Mouse (Mus musculus): ENCODE measurements around the gene Cdhr1. TPM values are rescaled to one million over a fixed set of nuclear protein-coding genes. Genes with fewer than 3 reads are reported as not detected.
A peak's percentile ranks its signal among the peaks of the same experiment; 100 is the strongest.

Gene Cdhr1
- polyA plus RNA-seq, 1 experiment from 2014 or later = 0.11 TPM

- no peak overlapping the region for H3K27ac ChIP-seq
- H3K36me3 ChIP-seq = no peaks in the 10 kb centered on the region
- H3K4me3 ChIP-seq (replicated peaks) = no peak overlapping the region
- H3K27me3 ChIP-seq = no peaks in the 10 kb centered on the region
- no peak for ATAC-seq (ENCODE audit: insufficient number of reproducible peaks, insufficient read depth, low FRiP score, low TSS enrichment, low read depth)
- H3K4me1 ChIP-seq (replicated peaks) = peaks cover 14% of the 10 kb centered on the region
- no peaks in the 10 kb centered on the region for H3K9me3 ChIP-seq
- no peak overlapping the region for H3K4me2 ChIP-seq
- H3K9ac ChIP-seq (replicated peaks) = no peak overlapping the region
Measured at GRCm38 (mm10) chr14:37111371-37111770, 13.2 kb upstream of the Cdhr1 start.

DNA sequence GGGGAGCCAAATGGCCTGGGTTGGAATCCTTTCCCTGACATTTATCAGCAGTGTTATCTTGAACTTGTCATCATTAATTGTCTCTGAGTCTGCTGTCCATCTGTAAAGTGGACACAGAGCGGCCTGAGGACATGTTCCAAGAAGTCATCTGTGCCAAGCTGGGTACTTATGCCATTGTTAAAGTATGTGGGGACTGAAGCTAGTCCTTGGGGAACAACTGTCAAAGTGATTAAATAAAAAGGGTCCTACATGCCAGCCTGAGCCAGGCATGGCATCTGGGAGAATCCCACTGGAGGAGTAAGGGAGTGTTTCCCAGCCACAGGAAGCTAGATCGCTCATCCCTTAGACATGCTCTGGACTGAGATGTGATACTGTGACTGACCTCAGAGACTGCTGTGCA lies 12.3 kb upstream of the Cdhr1 start:
- H3K9ac ChIP-seq (replicated peaks) = no peak overlapping the region
- H3K4me2 ChIP-seq = 0 out of 2 replicates have a peak overlapping the region, but pooled peaks have one; percentile 1
- no peaks in the 10 kb centered on the region for H3K27me3 ChIP-seq
- no peak for ATAC-seq (ENCODE audit: insufficient number of reproducible peaks, insufficient read depth, low FRiP score, low TSS enrichment, low read depth)
- H3K9me3 ChIP-seq = no peaks in the 10 kb centered on the region
- peaks cover 14% of the 10 kb centered on the region for H3K4me1 ChIP-seq (replicated peaks)
- H3K36me3 ChIP-seq = no peaks in the 10 kb centered on the region
- WGBS = 51% methylated on average over 2 of the region's 2 CpGs
- H3K4me3 ChIP-seq (replicated peaks) = no peak overlapping the region
- H3K27ac ChIP-seq = no peak overlapping the region

GRCm38 (mm10) chr14:37109975-37110374 lies 11.8 kb upstream of the Cdhr1 start:
- H3K4me3 ChIP-seq (replicated peaks) = no peak overlapping the region

GRCm38 (mm10) chr14:37109460-37109859 lies 11.3 kb upstream of the Cdhr1 start:
- no peak overlapping the region for H3K27ac ChIP-seq
- H3K4me1 ChIP-seq (replicated peaks) = peaks cover 14% of the 10 kb centered on the region
- no peaks in the 10 kb centered on the region for H3K9me3 ChIP-seq
- H3K27me3 ChIP-seq = no peaks in the 10 kb centered on the region
- H3K4me2 ChIP-seq = 0 out of 2 replicates have a peak overlapping the region, but pooled peaks have one; percentile 1
- H3K36me3 ChIP-seq = no peaks in the 10 kb centered on the region
- no peak overlapping the region for H3K4me3 ChIP-seq (replicated peaks)
- WGBS = 48% methylated on average over 8 of the region's 8 CpGs
- no peak for ATAC-seq (ENCODE audit: insufficient number of reproducible peaks, insufficient read depth, low FRiP score, low TSS enrichment, low read depth)
- no peak overlapping the region for H3K9ac ChIP-seq (replicated peaks)

More at GRCm38 (mm10) chr14:37109975-37110374, 11.8 kb upstream of the Cdhr1 start:
- no peak for ATAC-seq (ENCODE audit: insufficient number of reproducible peaks, insufficient read depth, low FRiP score, low TSS enrichment, low read depth)
- H3K9me3 ChIP-seq = no peaks in the 10 kb centered on the region
- H3K4me1 ChIP-seq (replicated peaks) = peaks cover 14% of the 10 kb centered on the region
- WGBS = 7% methylated on average over 9 of the region's 9 CpGs
- no peaks in the 10 kb centered on the region for H3K36me3 ChIP-seq
- H3K9ac ChIP-seq (replicated peaks) = no peak overlapping the region
- no peak overlapping the region for H3K27ac ChIP-seq
- peak overlapping the region; percentile 1; the same call in 1 of the 2 replicates for H3K4me2 ChIP-seq
- H3K27me3 ChIP-seq = no peaks in the 10 kb centered on the region

DNA sequence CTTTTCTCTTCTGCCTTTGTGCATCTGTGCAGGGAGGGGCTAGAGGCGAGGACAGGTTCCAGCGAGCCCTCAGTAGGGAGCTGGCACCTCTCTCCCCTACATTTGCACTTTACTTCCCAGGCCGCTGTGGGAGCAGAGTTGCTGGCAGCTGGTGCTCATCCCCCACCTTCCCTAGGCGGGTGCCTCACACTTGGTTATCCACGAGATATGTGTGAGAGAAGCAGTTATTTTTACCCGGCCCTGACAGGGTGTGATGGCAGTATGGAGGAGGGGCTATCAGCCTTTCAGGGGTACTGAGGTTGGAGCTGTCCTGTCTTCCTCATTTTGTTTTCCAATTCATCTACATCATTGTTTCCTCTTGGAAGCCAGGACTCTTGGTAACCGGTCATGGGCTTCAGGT lies 7.7 kb upstream of the Cdhr1 start:
- Histone ChIP-seq H3K4me2 (no peak overlapping the region), H3K9me3 (no peaks in the 10 kb centered on the region), H3K27me3 (no peaks in the 10 kb centered on the region), H3K27ac (no peak overlapping the region), H3K4me1 (replicated peaks) (peaks cover 14% of the 10 kb centered on the region), H3K9ac (replicated peaks) (no peak overlapping the region), H3K36me3 (no peaks in the 10 kb centered on the region), H3K4me3 (replicated peaks) (no peak overlapping the region)
- 37% methylated on average over 7 of the region's 7 CpGs for WGBS
- no peak for ATAC-seq (ENCODE audit: insufficient number of reproducible peaks, insufficient read depth, low FRiP score, low TSS enrichment, low read depth)

DNA sequence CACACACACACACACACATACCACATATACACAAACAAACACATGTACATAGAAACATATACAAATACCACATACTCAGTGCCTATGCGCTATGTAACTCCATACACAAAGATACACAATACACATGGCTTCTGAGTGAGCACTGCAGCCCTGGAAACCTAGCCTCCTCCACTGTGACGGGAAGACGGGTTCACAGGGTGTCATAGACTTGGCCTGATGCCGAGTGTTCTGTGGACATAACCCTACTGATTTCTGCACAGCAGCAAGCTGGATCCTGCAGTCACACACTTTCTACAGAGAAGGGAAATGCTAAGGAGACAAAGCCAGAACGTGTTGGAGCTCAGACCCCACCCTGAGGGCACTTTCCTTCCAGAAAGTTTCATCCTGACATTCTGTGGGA lies 6.6 kb upstream of the Cdhr1 start:
- Histone ChIP-seq H3K4me1 (replicated peaks) (peaks cover 5% of the 10 kb centered on the region; the same call in 1 of the 2 replicates), H3K4me2 (no peak overlapping the region), H3K27me3 (no peaks in the 10 kb centered on the region), H3K9ac (replicated peaks) (no peak overlapping the region), H3K9me3 (no peaks in the 10 kb centered on the region), H3K4me3 (replicated peaks) (no peak overlapping the region), H3K27ac (no peak overlapping the region), H3K36me3 (no peaks in the 10 kb centered on the region)
- no peak for ATAC-seq (ENCODE audit: insufficient number of reproducible peaks, insufficient read depth, low FRiP score, low TSS enrichment, low read depth)
- WGBS = 60% methylated on average over 5 of the region's 5 CpGs

- Histone ChIP-seq H3K9me3 (no peaks in the 10 kb centered on the region), H3K36me3 (no peaks in the 10 kb centered on the region), H3K27me3 (peaks cover 21% of the 10 kb centered on the region), H3K4me3 (replicated peaks) (no peak overlapping the region), H3K27ac (no peak overlapping the region), H3K4me1 (replicated peaks) (peaks cover 9% of the 10 kb centered on the region; the same call in 1 of the 2 replicates), H3K9ac (replicated peaks) (no peak overlapping the region), H3K4me2 (no peak overlapping the region)
- ATAC-seq (ENCODE audit: insufficient number of reproducible peaks, insufficient read depth, low FRiP score, low TSS enrichment, low read depth) = no peak
- 75% methylated on average over 3 of the region's 3 CpGs for WGBS
Measured at GRCm38 (mm10) chr14:37102484-37102883, 4.3 kb upstream of the Cdhr1 start.

- H3K9ac ChIP-seq (replicated peaks) = no peak overlapping the region
- H3K9me3 ChIP-seq = no peaks in the 10 kb centered on the region
- ATAC-seq (ENCODE audit: insufficient number of reproducible peaks, insufficient read depth, low FRiP score, low TSS enrichment, low read depth) = no peak
- H3K4me3 ChIP-seq (replicated peaks) = no peak overlapping the region
- peaks cover 30% of the 10 kb centered on the region for H3K27me3 ChIP-seq
- H3K4me1 ChIP-seq (replicated peaks) = peaks cover 9% of the 10 kb centered on the region; the same call in 1 of the 2 replicates
- no peak overlapping the region for H3K27ac ChIP-seq
- H3K36me3 ChIP-seq = no peaks in the 10 kb centered on the region
- H3K4me2 ChIP-seq = no peak overlapping the region
- WGBS = 73% methylated on average over 5 of the region's 5 CpGs
Measured at GRCm38 (mm10) chr14:37101531-37101930, 3.4 kb upstream of the Cdhr1 start.

DNA sequence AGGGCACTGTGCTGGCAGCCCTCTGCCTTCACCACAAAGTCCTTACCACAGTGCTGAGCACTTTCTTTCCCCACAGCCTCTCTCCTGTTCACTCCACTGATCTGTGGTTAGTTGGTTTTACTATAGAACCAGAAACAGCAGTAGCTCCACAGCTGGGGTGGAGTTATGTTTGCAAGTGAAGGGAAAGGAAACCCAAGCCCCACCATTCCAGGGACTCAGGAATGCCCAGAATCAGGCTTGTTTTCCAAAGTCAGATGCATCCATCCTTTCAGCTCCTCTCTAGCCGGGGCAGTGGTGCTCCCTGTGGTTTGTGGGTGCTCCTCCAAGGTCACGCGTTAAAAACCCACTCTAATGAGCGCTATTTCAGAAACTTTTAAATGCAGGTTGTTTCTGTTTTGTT lies 2.6 kb downstream of the Cdhr1 start:
- Histone ChIP-seq H3K9me3 (no peaks in the 10 kb centered on the region), H3K4me1 (replicated peaks) (peaks cover 9% of the 10 kb centered on the region; the same call in 1 of the 2 replicates), H3K4me2 (no peak overlapping the region), H3K9ac (replicated peaks) (no peak overlapping the region), H3K27me3 (peaks cover 36% of the 10 kb centered on the region), H3K27ac (no peak overlapping the region), H3K4me3 (replicated peaks) (no peak overlapping the region), H3K36me3 (no peaks in the 10 kb centered on the region)
- ATAC-seq (ENCODE audit: insufficient number of reproducible peaks, insufficient read depth, low FRiP score, low TSS enrichment, low read depth) = no peak
- 82% methylated on average over 4 of the region's 4 CpGs for WGBS

DNA sequence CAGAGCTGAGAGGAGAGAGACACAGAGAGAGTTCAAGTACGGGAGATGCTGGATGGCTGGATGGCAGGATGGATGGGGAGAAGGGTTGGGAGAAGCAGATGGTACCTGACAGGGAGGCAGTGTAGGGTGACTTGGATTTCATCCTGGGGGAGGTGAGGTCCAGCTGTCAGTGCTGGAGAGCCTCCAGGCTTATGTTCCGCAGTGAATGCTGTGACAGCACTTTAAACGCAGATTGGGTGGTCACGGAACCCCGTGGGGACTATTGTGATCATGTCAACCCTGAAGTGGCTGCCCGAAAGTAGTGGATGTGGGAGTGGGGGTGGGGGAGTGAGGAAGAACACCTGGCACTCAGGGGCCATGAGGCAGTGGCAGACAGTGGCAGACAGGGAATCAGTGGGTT lies 3.7 kb downstream of the Cdhr1 start:
- no peak overlapping the region for H3K27ac ChIP-seq
- no peaks in the 10 kb centered on the region for H3K36me3 ChIP-seq
- H3K4me3 ChIP-seq (replicated peaks) = no peak overlapping the region
- 74% methylated on average over 6 of the region's 6 CpGs for WGBS
- H3K9me3 ChIP-seq = no peaks in the 10 kb centered on the region
- H3K27me3 ChIP-seq = peaks cover 34% of the 10 kb centered on the region
- H3K4me1 ChIP-seq (replicated peaks) = peaks cover 9% of the 10 kb centered on the region; the same call in 1 of the 2 replicates
- ATAC-seq (ENCODE audit: insufficient number of reproducible peaks, insufficient read depth, low FRiP score, low TSS enrichment, low read depth) = no peak
- H3K9ac ChIP-seq (replicated peaks) = no peak overlapping the region
- no peak overlapping the region for H3K4me2 ChIP-seq

DNA sequence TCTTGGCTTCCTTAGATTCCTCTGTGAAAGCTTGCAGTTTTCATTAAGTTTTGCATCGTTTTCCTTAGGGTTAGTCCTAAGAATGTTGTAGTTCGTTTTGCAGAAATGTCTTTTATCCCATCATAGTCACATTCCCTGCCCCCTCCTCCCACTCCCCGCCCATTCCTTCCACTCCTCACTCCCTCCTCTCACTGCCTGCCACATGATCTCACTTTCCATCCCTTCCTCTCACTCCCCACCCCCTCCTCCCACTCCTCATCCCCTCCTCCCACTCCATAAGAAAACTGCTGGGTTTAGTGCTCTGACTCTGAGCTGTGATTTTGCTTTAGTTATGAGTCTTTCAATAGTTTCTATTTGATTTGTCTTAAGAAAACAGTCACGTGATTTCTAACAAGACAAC lies 14.4 kb downstream of the Cdhr1 start:
- H3K36me3 ChIP-seq = no peaks in the 10 kb centered on the region
- no peak overlapping the region for H3K4me3 ChIP-seq (replicated peaks)
- H3K27ac ChIP-seq = no peak overlapping the region
- H3K4me1 ChIP-seq (replicated peaks) = no peaks in the 10 kb centered on the region
- H3K9me3 ChIP-seq = no peaks in the 10 kb centered on the region
- WGBS = 39% methylated on average over 4 of the region's 4 CpGs
- ATAC-seq (ENCODE audit: insufficient number of reproducible peaks, insufficient read depth, low FRiP score, low TSS enrichment, low read depth) = no peak
- H3K27me3 ChIP-seq = no peaks in the 10 kb centered on the region
- H3K9ac ChIP-seq (replicated peaks) = no peak overlapping the region
- H3K4me2 ChIP-seq = no peak overlapping the region

DNA sequence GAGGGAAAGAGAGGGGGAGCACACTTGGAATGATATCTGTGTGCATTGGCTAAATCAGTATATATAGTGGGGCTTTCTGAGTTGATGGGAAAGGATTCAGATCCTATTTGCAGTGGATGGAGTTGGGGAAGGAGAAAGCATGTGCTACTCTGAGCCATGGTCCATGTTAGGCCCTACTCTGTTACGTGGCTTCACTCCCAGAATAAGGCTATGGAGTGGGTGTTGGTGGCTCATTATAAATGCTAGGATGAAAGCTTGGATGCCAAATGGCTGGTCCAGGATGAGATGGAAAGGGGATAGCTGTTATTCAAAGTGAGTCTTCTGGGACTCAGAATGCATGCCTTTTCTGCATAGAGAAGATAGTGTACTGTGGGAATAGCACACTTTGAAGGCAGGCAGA lies 17.4 kb downstream of the Cdhr1 start:
- Histone ChIP-seq H3K4me2 (no peak overlapping the region), H3K4me3 (replicated peaks) (no peak overlapping the region), H3K4me1 (replicated peaks) (no peaks in the 10 kb centered on the region), H3K27me3 (no peaks in the 10 kb centered on the region), H3K36me3 (no peaks in the 10 kb centered on the region), H3K9me3 (no peaks in the 10 kb centered on the region), H3K27ac (no peak overlapping the region), H3K9ac (replicated peaks) (no peak overlapping the region)
- 95% methylated on average over 1 of the region's 1 CpGs for WGBS
- no peak for ATAC-seq (ENCODE audit: insufficient number of reproducible peaks, insufficient read depth, low FRiP score, low TSS enrichment, low read depth)

Measured in limb, embryonic 12.5 days (tissue).